Mouse (Mus musculus) brain, adult 2 months (tissue): ENCODE measurements at regions not wholly inside any gene's neighbourhood (a gene's known extent, or its start where the extent isn't known, plus 50 kb on each side); places are given as distances from the start of the nearest gene placed in this dataset.
"Not testable (repeated sequence)": the region's sequence is repeated elsewhere in the genome, so short reads cannot be mapped to it uniquely, and the experiment has no call there.

ENCODE experiments used
- DNase-seq: peaks from one replicate; pipeline ENCODE4 v3.0.0; 2011; ENCODE audit warnings: low read depth, low spot score

DNA sequence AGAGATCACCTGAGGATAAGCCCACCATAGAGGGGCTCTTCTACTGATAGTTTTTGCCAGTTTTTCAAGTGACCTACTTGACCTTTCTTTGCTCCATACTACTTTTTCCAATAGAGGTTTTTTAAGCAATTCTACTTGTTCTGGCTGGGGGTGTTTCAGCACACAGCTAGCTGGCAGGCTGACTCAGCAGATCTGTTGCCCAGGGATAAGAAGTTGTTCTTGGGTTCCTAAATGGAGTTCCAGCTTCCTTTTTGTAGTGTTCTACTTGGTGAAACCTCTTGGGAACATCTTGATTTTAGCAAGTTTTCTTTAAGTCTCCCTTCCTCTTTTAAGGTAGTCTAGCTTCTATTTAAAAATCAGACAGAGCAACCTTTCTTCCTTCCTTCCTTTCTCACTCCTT is 61.0 kb downstream of the 4930474N05Rik start:
- peak; percentile 24 for DNase-seq

DNA sequence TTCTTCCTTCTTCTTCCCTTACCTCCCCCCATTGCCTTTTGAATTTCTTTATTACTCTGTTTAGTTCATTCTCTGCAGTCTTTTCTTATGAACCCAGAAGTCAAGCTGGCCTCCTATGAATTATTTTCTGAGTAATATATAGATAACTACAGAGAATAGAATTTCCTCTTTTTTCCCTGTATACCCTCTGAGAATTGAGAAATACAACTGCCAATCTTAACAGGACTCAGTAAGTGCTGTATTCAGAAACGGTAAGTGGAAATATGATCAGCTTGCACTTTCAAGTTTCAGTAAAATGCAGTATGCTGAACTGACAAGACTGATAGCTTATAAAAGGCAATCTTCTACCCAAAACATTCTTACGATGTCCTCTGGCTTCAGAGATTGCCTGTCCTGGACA is 61.5 kb downstream of the 4930474N05Rik start:
- DNase-seq, result no peak

DNA sequence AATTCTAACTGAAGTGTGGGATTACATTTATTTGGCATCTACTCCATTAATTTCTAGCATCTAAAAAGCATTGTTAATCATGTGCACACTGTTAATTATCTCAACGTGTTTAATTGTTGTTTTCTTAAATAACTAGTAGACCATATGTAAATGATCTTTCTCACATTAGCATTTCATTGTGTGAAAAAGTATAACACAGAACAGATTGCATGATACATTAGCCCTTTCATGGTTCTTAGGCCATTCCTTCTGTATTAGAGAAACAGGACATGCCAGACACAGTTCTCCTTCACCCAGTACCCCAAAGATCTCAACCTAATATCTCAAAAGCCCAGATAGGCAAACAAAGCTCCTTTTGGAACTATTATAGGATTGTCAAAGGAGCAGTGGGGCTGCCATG is 89.0 kb downstream of the 4930474N05Rik start:
- DNase-seq, result no peak

GRCm38 (mm10) chr14:36196517-36196916 is 101.8 kb downstream of the 4930474N05Rik start:
- DNase-seq, result no peak

DNA sequence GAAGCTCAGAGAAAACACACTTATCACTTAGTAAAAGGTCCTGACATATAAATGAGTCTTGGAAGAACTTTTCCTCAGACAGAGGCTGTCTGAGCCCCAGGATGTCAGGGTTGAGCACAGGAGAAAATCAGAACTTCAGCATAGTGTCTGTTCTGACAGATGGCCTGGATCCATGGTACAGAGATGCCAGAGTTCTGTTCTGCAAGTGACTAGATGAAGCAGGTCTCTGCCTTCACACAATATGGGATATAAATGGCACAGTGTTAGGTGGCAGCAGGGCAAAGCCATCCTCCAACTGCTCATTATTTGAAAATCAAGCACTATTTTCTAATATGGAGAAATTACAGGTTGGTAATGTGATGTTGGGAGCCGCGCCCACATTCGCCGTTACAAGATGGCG is 103.7 kb downstream of the 4930474N05Rik start:
- DNase-seq, result no peak

GRCm38 (mm10) chr14:36203855-36204254 is 109.1 kb downstream of the 4930474N05Rik start:
- no peak for DNase-seq

DNA sequence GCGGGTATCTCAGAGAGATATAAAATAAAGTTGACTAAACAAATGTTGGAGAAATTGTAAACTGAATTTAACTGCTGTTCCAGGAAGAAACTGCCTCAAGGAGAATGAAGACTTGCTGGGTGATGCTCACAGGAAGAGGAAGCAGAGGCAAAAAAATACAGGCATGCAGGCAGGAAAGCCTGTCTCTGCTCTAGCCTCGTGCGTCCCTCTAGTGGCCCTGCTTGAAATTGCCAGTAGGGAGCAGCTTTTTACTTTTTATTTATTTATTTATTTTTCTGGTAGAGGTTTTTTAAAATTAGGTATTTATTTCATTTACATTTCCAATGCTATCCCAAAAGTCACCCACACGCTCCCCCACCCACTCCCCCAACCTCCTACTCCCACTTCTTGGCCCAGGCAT is 118.1 kb downstream of the 4930474N05Rik start:
- peak; percentile 82 for DNase-seq

DNA sequence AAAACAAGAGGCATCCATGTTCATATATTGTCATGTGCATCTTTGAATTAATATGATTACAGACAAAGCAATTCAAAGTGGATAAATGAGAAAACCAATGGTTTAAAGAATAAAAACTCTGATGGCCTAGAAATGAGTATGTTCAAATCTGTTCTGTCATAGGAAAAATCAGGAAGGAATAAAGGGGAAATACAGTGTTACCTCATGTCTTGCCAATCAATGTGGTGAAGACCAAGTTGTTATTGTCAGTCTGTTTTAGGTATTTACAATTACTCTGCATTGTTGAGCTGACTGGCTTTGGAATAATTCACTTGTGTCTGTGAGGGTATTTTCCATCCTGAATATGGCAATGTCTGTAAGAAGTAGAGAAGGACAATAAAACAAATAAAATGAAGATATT is 151.1 kb downstream of the 4930474N05Rik start:
- DNase-seq, result no peak

GRCm38 (mm10) chr14:36262126-36262525 is 167.4 kb downstream of the 4930474N05Rik start:
- DNase-seq, result peak; percentile 44

DNA sequence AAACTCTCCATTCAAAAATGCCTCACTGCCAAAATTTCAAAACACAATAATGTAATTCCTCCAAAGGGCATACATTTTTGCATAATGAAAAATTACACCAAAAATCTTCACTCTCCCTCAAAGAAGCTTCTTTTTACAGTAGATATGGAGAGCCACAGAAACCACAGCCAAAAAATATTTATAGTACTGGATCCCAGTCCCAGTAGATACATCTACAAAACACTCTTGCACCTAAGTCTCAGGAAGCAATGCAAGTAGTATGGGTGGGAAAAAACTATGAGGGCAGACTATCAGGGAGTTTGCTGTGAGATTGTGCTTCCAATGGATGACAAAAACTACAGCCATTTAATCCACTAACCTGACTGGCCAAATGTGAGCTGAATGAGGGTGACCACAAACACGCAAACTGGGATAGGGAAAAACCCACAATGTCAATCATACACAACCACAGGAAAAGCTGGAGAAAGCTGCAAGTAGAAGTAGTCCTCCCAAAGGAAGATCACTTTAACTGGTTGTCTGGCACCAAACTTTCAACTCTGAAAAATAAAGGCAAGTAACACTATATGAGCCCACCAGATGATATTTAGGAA is 189.2 kb downstream of the 4930474N05Rik start:
- DNase-seq, result no peak

DNA sequence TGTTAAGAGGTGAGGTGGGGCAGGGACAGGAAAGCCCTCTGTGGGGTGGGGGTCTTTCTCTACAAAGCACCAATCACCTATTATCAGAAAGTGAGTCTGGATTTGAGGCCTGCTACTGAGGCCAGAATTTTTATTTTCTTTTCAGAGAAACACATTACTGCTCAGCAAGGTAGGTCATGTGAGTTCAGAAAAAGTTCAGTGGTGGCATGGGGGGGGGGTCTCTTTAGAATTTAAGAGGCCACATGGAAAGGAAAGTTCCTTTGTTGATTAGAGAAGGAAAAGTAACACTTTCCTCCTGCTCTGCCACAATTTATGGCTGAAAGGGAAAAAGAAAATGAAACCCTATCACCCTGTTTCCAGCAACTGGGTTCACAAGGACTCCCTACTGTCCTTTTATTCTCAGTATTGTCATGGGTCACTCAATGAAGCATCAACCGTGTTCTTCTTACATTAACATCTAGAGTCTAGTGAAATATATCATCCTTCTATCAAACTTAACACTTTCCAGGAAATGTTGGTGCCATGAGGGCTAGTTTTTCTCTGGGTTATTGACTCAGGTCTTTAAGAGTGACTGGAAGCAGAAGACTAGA is 194.1 kb downstream of the 4930474N05Rik start:
- no peak for DNase-seq

GRCm38 (mm10) chr14:36310324-36310723 is 215.6 kb downstream of the 4930474N05Rik start:
- DNase-seq, result no peak

- DNase-seq, result not testable (repeated sequence)
These were observed 220.0 kb downstream of the 4930474N05Rik start for GRCm38 (mm10) chr14:36314673-36315072.

- no peak for DNase-seq
These were observed 221.8 kb downstream of the 4930474N05Rik start for GRCm38 (mm10) chr14:36316418-36317111.

- DNase-seq, result peak; percentile 55
These were observed 233.7 kb downstream of the 4930474N05Rik start for GRCm38 (mm10) chr14:36328258-36328891.

- DNase-seq, result no peak
These were observed 246.1 kb downstream of the 4930474N05Rik start for GRCm38 (mm10) chr14:36340832-36341231.
